Mouse (Mus musculus): ENCODE data around the gene Rnf2. TPM values are rescaled to one million over a fixed set of nuclear protein-coding genes. Genes with fewer than 3 reads are reported as not detected.

The Rnf2 gene
- polyA plus RNA-seq (2016; fragmentation: Nextera tagmentation; extraction: Ambion mirVana) = 113 and 122 TPM in 2 replicates

DNA sequence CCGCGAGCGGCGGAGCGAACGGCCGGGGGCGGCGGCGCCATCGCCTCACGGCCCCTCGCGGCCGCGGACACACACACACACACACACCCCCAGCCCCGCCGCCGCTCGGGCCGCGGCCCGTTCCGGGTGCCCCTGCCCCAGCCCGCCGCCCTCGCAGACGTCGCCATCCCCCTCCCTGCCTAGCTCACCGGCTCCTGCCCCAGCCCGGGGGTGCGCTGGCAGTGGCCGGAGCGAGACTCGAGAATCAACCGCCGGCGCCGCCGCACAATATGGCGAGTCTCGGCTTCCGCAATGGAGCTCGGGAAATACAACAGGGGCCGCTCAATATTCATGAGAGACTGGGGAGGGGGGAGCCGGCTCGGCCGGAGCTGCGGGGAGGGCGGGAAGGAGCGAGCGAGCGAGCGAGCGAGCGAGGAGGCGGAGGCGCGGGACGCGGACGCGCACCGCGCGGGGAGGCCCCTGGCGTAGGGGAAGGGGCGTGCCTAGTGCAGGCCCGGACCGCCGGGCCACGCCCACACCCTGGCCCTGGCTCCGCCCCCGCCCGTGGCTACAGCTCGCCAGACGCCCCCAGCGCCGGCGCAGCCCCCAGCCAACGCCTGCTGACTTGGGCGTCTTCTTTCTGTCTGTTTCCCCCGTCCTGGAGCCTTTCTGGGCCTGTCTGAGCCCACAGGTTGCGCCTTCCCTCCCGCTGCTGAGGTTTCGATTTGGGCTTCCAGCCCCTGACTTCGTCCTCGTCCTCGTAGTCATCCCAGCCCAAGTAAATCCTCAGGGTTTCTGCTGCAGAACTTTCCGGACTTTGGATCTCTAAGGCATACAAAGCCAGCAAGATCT is at the start of gene Rnf2:
Gene Rnf2, minus strand, starts transcription at position 425 of the 831 bp plus-strand sequence.
- Histone ChIP-seq H3K36me3 (no peaks in the 10 kb centered on the region), H3K9me3 (no peaks in the 10 kb centered on the region), H3K4me3 (peak within 1 kb of the TSS; percentile 80), H3K27me3 (no peaks in the 10 kb centered on the region), H3K27ac (peak within 1 kb of the TSS; percentile 99), H3K4me2 (replicated peaks) (peak within 1 kb of the TSS; percentile 52), H3K4me1 (peaks cover 27% of the 10 kb centered on the region), H3K9ac (peak within 1 kb of the TSS; percentile 97)
- peak; percentile 94 for ATAC-seq (ENCODE audit: insufficient number of reproducible peaks, insufficient read depth, low FRiP score, low TSS enrichment)
- WGBS = under 1% methylated on average over 65 of the region's 90 CpGs

DNA sequence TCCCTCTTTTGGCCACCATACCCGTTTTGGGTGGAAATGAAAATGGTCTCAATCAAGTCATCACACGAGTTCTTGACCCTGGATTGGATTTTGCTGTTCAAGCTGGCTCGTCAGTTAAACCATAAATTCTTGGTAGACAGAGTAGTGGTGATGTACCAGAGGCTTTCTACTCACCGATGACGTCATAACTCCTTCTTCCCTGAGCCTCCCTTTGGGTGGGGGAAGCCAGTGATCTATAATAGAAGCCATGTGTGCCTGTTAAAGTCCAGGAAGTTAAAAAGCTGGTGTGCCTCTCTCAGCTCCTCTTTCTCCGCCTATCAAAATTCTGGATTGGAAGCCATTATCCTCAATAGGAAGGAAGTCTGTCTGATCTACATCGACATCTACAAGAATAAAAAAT is 49.0 kb upstream of the Rnf2 start:
- ATAC-seq (ENCODE audit: insufficient number of reproducible peaks, insufficient read depth, low FRiP score, low TSS enrichment) = no peak
- 62% methylated on average over 7 of the region's 7 CpGs for WGBS
- no peak overlapping the region for H3K4me2 ChIP-seq (replicated peaks)
- H3K4me3 ChIP-seq = no peak overlapping the region
- H3K36me3 ChIP-seq = no peaks in the 10 kb centered on the region
- no peaks in the 10 kb centered on the region for H3K4me1 ChIP-seq
- no peaks in the 10 kb centered on the region for H3K9me3 ChIP-seq
- H3K9ac ChIP-seq = no peak overlapping the region
- H3K27ac ChIP-seq = no peak overlapping the region
- no peaks in the 10 kb centered on the region for H3K27me3 ChIP-seq

DNA sequence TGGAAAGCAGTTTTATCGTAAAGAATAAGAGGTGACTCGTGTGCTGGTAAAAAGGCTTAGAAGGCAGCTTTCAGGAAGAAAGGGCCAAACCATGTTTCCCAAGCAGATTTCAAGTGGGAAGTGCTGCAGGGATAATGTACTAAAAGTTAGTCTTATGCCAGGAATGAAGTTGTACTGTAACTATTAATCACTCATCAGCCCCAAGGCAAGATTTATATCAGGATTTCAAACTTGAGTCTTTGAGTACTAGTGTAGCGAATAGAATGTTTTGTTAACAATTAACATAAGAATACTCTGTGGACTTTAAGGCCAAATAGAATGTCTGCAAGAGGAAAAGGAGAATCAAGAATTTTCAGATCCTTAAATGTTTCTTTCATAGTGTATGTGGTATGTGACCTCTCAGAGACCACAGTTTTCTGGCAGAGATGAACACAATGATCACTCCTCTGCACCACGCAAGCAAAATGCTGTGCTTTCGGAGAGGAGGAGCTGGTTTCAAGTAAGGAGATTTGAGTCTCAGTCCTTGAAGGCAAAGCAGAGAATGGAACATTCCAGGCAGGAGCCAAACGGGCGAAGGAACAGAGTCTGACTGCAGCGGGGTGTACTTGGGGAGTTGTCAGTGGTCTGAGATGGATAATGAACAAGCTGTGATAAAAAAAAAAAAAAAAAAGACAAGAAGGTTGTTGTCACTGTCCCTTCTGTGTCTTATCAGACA is 48.3 kb upstream of the Rnf2 start:
- no peak for ATAC-seq (ENCODE audit: insufficient number of reproducible peaks, insufficient read depth, low FRiP score, low TSS enrichment)

DNA sequence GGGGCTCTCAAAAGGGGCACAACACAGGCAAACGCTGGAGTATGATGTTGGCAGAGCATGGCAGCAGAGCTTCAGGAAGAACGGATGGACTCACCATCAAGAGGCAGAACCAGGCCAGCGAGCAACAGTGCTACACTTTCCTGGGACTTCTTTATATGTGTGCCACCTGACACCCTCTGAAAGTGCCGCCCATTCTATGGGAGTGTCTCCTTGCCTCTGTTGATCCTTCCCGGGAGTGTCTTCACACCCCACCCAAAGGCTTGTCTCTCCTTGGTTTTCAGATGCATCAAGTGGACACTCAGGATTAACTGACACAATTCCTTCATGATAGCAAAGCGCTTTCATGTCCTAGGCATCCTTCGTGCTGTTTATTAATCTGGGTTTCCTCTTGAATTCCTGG is 44.8 kb upstream of the Rnf2 start:
- Histone ChIP-seq H3K4me3 (no peak overlapping the region), H3K9me3 (no peaks in the 10 kb centered on the region), H3K4me1 (no peaks in the 10 kb centered on the region), H3K27me3 (no peaks in the 10 kb centered on the region), H3K27ac (no peak overlapping the region), H3K36me3 (no peaks in the 10 kb centered on the region), H3K9ac (no peak overlapping the region), H3K4me2 (replicated peaks) (no peak overlapping the region)
- ATAC-seq (ENCODE audit: insufficient number of reproducible peaks, insufficient read depth, low FRiP score, low TSS enrichment) = no peak
- WGBS = 82% methylated on average over 7 of the region's 7 CpGs

More for the DNA sequence above, 48.3 kb upstream of the Rnf2 start:
- Histone ChIP-seq H3K27ac (no peak overlapping the region), H3K27me3 (no peaks in the 10 kb centered on the region), H3K4me1 (no peaks in the 10 kb centered on the region), H3K4me3 (no peak overlapping the region), H3K9me3 (no peaks in the 10 kb centered on the region), H3K9ac (no peak overlapping the region), H3K4me2 (replicated peaks) (no peak overlapping the region), H3K36me3 (no peaks in the 10 kb centered on the region)
- 66% methylated on average over 8 of the region's 8 CpGs for WGBS

DNA sequence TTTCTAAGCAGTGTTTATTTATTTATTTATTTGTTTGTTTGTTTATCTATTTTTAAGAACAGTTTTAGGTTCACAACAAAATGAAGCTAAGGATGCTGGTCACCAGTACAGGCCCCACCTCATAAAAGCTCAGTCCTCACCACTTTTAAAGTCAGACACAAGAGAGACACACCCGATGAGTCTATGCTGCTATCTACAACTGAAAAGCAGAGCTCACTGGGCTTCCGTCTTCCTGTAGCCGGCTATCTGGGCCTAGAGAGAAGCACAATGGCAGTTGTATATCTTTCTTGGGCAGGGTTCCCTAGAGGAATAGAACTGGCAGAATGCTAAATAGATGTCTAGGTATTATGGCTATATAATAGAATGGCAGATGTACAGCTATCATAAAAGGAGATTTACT is 43.8 kb upstream of the Rnf2 start:
- ATAC-seq (ENCODE audit: insufficient number of reproducible peaks, insufficient read depth, low FRiP score, low TSS enrichment) = no peak

DNA sequence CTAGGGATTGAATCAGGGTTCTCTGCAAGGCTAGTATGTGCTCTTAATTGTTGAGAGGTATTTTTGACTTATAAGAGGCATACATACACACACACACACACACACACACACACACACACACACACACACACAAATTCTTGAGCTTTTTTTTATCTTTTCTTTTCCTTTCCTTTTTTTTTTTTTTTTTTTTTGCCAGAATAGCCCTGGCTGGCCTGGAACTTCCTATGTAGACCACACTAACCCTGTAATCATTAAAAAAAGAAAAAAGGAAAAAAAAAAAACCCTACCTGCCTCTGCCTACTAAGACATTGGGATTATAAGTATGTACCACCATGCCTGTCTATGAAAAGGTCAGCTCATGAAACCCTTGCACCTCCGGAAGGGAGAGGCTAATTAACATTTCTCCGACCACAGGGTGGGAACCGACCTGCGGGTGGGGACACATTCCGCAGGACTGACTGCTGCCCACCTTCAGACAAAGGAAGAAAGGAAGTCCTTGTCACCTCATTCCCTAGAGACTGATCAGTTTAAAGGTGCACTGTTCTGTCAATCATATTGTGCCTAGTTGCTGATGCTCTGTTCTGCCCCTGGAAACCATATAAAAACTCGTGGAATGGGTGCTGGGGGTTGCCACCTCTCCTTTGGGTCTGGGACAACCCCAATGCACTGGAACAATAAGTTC is 43.2 kb upstream of the Rnf2 start:
- Histone ChIP-seq H3K4me3 (no peak overlapping the region), H3K4me2 (replicated peaks) (no peak overlapping the region), H3K4me1 (no peaks in the 10 kb centered on the region), H3K36me3 (no peaks in the 10 kb centered on the region), H3K9ac (no peak overlapping the region), H3K27me3 (no peaks in the 10 kb centered on the region), H3K27ac (no peak overlapping the region), H3K9me3 (no peaks in the 10 kb centered on the region)
- ATAC-seq (ENCODE audit: insufficient number of reproducible peaks, insufficient read depth, low FRiP score, low TSS enrichment) = no peak
- WGBS = 61% methylated on average over 6 of the region's 6 CpGs

More for the DNA sequence above, 43.8 kb upstream of the Rnf2 start:
- Histone ChIP-seq H3K4me1 (no peaks in the 10 kb centered on the region), H3K4me3 (no peak overlapping the region), H3K4me2 (replicated peaks) (no peak overlapping the region), H3K27ac (no peak overlapping the region), H3K36me3 (no peaks in the 10 kb centered on the region), H3K27me3 (no peaks in the 10 kb centered on the region), H3K9me3 (no peaks in the 10 kb centered on the region), H3K9ac (no peak overlapping the region)
- WGBS = 89% methylated on average over 3 of the region's 3 CpGs

DNA sequence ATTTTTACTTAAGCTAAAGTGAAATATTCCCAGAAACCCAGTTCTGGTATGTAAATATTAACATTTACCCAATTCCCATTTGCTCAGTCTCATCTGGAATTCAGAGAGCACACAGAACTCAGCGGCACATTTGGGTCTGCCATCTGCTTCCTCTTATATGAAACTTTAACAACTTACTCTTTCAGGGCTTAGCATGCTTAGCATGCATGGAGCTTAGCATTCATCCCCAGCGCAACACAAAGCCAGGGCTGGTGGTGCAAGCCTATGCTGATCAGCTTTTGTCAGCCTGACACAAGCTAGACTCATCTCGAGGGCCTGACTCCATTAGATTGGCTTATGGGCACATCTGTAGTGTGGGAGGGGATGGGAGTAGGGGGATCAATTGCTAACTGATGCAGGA is 25.9 kb upstream of the Rnf2 start:
- WGBS = 59% methylated on average over 3 of the region's 3 CpGs
- Histone ChIP-seq H3K27me3 (no peaks in the 10 kb centered on the region), H3K36me3 (no peaks in the 10 kb centered on the region), H3K27ac (peak overlapping the region; percentile 50; the same call in 1 of the 2 replicates), H3K9ac (no peak overlapping the region), H3K9me3 (no peaks in the 10 kb centered on the region), H3K4me2 (replicated peaks) (no peak overlapping the region), H3K4me3 (no peak overlapping the region), H3K4me1 (no peaks in the 10 kb centered on the region)
- ATAC-seq (ENCODE audit: insufficient number of reproducible peaks, insufficient read depth, low FRiP score, low TSS enrichment) = no peak

DNA sequence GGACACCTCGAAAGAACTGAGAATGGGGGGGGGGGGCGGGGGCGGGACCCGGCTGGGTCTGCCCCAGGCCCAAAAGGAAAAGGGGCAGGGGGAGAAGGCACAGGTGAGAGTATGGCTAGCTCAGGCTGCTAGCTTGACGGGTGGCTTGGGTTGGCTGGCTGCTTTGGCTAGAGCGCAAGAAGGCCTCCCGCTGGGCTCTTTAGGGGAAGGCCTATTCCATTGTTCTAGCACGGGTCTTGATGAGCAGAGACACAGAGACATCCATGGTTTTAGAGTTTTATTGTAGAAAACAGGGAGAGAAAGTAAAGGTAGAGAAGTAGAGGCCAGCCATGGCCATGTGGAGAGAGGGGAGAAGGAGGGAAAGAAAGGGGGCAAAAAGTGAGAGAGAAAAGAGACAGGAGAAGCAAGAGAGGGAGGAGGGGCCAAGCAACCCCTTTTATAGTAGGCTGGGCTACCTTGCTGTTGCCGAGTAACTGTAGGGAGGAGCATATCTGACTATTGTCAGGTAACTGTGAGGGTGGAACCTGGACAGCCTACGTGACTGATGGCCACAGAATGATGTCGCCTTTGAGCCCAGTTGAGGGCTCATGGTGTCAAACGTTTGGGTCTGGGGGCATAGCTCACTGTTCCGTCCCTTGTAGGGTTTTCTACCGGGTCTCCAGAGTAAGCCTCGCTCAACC is 17.0 kb upstream of the Rnf2 start:
- H3K4me3 ChIP-seq = no peak overlapping the region
- no peak for ATAC-seq (ENCODE audit: insufficient number of reproducible peaks, insufficient read depth, low FRiP score, low TSS enrichment)
- WGBS = 83% methylated on average over 13 of the region's 15 CpGs
- H3K9ac ChIP-seq = no peak overlapping the region
- no peaks in the 10 kb centered on the region for H3K4me1 ChIP-seq
- H3K36me3 ChIP-seq = no peaks in the 10 kb centered on the region
- H3K27me3 ChIP-seq = no peaks in the 10 kb centered on the region
- H3K4me2 ChIP-seq (replicated peaks) = no peak overlapping the region
- no peaks in the 10 kb centered on the region for H3K9me3 ChIP-seq
- no peak overlapping the region for H3K27ac ChIP-seq

DNA sequence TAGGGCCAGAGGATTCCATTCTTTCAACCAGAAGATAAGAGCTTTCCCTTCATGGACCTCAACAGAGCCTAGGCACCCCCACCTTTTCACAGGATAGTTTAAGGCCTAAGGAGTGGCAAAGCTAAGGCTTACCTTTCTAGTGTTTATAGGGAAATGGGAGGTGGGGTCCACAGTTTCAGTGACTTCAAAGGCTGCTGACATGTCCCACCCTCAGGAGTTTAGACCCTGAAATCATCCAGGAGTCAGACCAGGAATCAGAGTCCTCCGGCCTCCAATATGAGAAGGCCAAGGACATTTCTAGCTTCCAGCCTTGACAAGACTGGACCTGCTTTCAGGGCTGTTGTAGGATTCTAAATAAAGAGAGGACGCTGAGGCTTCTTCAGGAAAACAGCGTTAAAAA is 16.1 kb upstream of the Rnf2 start:
- ATAC-seq (ENCODE audit: insufficient number of reproducible peaks, insufficient read depth, low FRiP score, low TSS enrichment) = no peak
- no peaks in the 10 kb centered on the region for H3K27me3 ChIP-seq
- WGBS = 94% methylated on average over 3 of the region's 3 CpGs

DNA sequence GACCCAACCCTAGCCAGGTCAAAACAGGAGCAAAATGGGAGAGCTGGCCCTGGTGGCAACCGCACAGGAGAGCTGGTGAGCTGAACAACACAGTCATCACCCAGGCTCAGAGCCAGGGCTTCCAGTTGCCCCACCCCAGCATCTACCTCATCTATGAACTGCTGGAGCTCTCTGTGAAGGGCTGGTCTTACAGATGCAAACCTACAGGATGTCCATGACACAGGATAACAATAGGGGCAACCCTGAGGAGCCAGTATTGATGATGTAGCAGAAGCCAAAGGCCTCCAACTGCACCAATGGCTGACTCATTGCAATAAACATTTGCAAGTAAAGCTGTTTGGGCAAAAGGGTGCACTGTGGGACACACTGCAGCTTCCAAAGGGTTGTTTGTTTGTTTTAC is 15.0 kb upstream of the Rnf2 start:
- Histone ChIP-seq H3K9ac (no peak overlapping the region), H3K36me3 (no peaks in the 10 kb centered on the region), H3K9me3 (no peaks in the 10 kb centered on the region), H3K4me1 (peaks cover 4% of the 10 kb centered on the region; the same call in 1 of the 2 replicates), H3K4me3 (no peak overlapping the region), H3K27ac (no peak overlapping the region), H3K4me2 (replicated peaks) (no peak overlapping the region), H3K27me3 (no peaks in the 10 kb centered on the region)
- WGBS = 79% methylated on average over 1 of the region's 1 CpGs
- ATAC-seq (ENCODE audit: insufficient number of reproducible peaks, insufficient read depth, low FRiP score, low TSS enrichment) = no peak

More for the DNA sequence above, 16.1 kb upstream of the Rnf2 start:
- Histone ChIP-seq H3K4me2 (replicated peaks) (no peak overlapping the region), H3K4me3 (no peak overlapping the region), H3K27ac (no peak overlapping the region), H3K36me3 (no peaks in the 10 kb centered on the region), H3K9me3 (no peaks in the 10 kb centered on the region), H3K9ac (no peak overlapping the region), H3K4me1 (no peaks in the 10 kb centered on the region)

DNA sequence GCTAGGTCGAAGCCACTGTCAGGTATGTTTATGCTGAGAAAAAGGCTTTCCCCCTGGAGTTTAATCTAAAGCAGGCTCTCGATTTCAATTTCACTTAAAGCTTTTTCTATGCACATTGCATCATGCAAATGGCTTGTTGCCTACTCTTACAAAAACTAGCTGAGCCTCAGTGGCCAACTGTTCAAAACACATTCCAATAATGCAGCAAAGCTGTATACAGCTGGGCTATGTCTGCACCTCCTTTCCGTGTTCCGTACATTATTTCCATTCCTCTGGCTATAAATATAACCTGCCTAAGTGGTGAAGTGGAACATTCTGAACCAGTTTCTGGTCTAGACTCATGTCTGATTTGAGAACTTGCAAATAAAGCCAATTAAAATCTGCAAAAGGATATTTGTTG is 13.4 kb upstream of the Rnf2 start:
- H3K27me3 ChIP-seq = no peaks in the 10 kb centered on the region
- H3K4me2 ChIP-seq (replicated peaks) = no peak overlapping the region
- H3K36me3 ChIP-seq = no peaks in the 10 kb centered on the region
- H3K4me3 ChIP-seq = no peak overlapping the region
- no peaks in the 10 kb centered on the region for H3K9me3 ChIP-seq
- peaks cover 4% of the 10 kb centered on the region; the same call in 1 of the 2 replicates for H3K4me1 ChIP-seq
- ATAC-seq (ENCODE audit: insufficient number of reproducible peaks, insufficient read depth, low FRiP score, low TSS enrichment) = no peak
- H3K27ac ChIP-seq = no peak overlapping the region
- H3K9ac ChIP-seq = no peak overlapping the region
- WGBS = 84% methylated on average over 4 of the region's 4 CpGs

Data from embryonic facial prominence, embryonic 12.5 days (tissue).